Mouse (Mus musculus): Measurements from ENCODE around the gene Ankrd33. TPM values are rescaled to one million over a fixed set of nuclear protein-coding genes. Genes with fewer than 3 reads are reported as not detected.

The Ankrd33 gene
- total and polyA plus RNA-seq, 2 experiments from 2014 or later, result not detected

- TF ChIP-seq CTCF (IDR thresholded peaks at IDR 0.05; ENCODE audit: low read depth), result peak; percentile 60
- H3K27ac ChIP-seq, result no peak overlapping the region
- 59% methylated on average over 14 of the region's 14 CpGs for WGBS
- no peaks in the 10 kb centered on the region for H3K36me3 ChIP-seq (ENCODE audit: insufficient read depth, low read length)
- H3K9me3 ChIP-seq (ENCODE audit: low read length), result no peaks in the 10 kb centered on the region
- no peaks in the 10 kb centered on the region for H3K27me3 ChIP-seq (ENCODE audit: insufficient read depth, low read length)
- H3K9ac ChIP-seq (replicated peaks; ENCODE audit: low read length), result no peak overlapping the region
- H3K4me3 ChIP-seq (ENCODE audit: low read length), result no peak overlapping the region
- no peak overlapping the region for H3K4me2 ChIP-seq (ENCODE audit: low read depth, low read length)
- no peaks in the 10 kb centered on the region for H3K4me1 ChIP-seq (ENCODE audit: insufficient read depth, low read length)
- DNase-seq (ENCODE audit: low spot score), result peak; percentile 48
- no peak for ATAC-seq
Observed at GRCm38 (mm10) chr15:101118399-101119125, 3.0 kb downstream of the Ankrd33 start.

GRCm38 (mm10) chr15:101121411-101122289, 6.1 kb downstream of the Ankrd33 start:
- H3K27me3 ChIP-seq (ENCODE audit: insufficient read depth, low read length), result no peaks in the 10 kb centered on the region
- WGBS, result 73% methylated on average over 9 of the region's 9 CpGs
- ATAC-seq, result no peak
- no peaks in the 10 kb centered on the region for H3K36me3 ChIP-seq (ENCODE audit: insufficient read depth, low read length)
- H3K27ac ChIP-seq, result no peak overlapping the region
- no peak for DNase-seq (ENCODE audit: low spot score)
- no peaks in the 10 kb centered on the region for H3K4me1 ChIP-seq (ENCODE audit: insufficient read depth, low read length)
- no peak overlapping the region for H3K9ac ChIP-seq (replicated peaks; ENCODE audit: low read length)
- no peak overlapping the region for H3K4me3 ChIP-seq (ENCODE audit: low read length)
- H3K9me3 ChIP-seq (ENCODE audit: low read length), result no peaks in the 10 kb centered on the region
- H3K4me2 ChIP-seq (ENCODE audit: low read depth, low read length), result no peak overlapping the region
- TF ChIP-seq CTCF (IDR thresholded peaks at IDR 0.05; ENCODE audit: low read depth), result no peak

- Histone ChIP-seq H3K9me3 (ENCODE audit: low read length) (no peaks in the 10 kb centered on the region), H3K9ac (replicated peaks; ENCODE audit: low read length) (no peak overlapping the region), H3K4me2 (ENCODE audit: low read depth, low read length) (no peak overlapping the region), H3K27me3 (ENCODE audit: insufficient read depth, low read length) (no peaks in the 10 kb centered on the region), H3K27ac (no peak overlapping the region), H3K4me3 (ENCODE audit: low read length) (no peak overlapping the region), H3K36me3 (ENCODE audit: insufficient read depth, low read length) (no peaks in the 10 kb centered on the region), H3K4me1 (ENCODE audit: insufficient read depth, low read length) (no peaks in the 10 kb centered on the region)
- TF ChIP-seq CTCF (IDR thresholded peaks at IDR 0.05; ENCODE audit: low read depth), result 0 out of 2 replicates have a peak, but pooled peaks have one; percentile 4
- 42% methylated on average over 2 of the region's 2 CpGs for WGBS
- DNase-seq (ENCODE audit: low spot score), result no peak
- no peak for ATAC-seq
Observed at GRCm38 (mm10) chr15:101122290-101122589, 6.7 kb downstream of the Ankrd33 start.

GRCm38 (mm10) chr15:101123202-101123601, 7.6 kb downstream of the Ankrd33 start:
- Histone ChIP-seq H3K27me3 (ENCODE audit: insufficient read depth, low read length) (no peaks in the 10 kb centered on the region), H3K9ac (replicated peaks; ENCODE audit: low read length) (no peak overlapping the region), H3K4me1 (ENCODE audit: insufficient read depth, low read length) (no peaks in the 10 kb centered on the region), H3K36me3 (ENCODE audit: insufficient read depth, low read length) (no peaks in the 10 kb centered on the region), H3K9me3 (ENCODE audit: low read length) (no peaks in the 10 kb centered on the region), H3K4me3 (ENCODE audit: low read length) (no peak overlapping the region), H3K27ac (no peak overlapping the region), H3K4me2 (ENCODE audit: low read depth, low read length) (no peak overlapping the region)
- ATAC-seq (no peak), DNase-seq (ENCODE audit: low spot score) (no peak)
- no peak for TF ChIP-seq CTCF (IDR thresholded peaks at IDR 0.05; ENCODE audit: low read depth)
- 49% methylated on average over 4 of the region's 4 CpGs for WGBS

GRCm38 (mm10) chr15:101125561-101125960, 10.0 kb downstream of the Ankrd33 start:
- Histone ChIP-seq H3K4me2 (ENCODE audit: low read depth, low read length) (no peak overlapping the region), H3K27me3 (ENCODE audit: insufficient read depth, low read length) (peaks cover 8% of the 10 kb centered on the region), H3K9ac (replicated peaks; ENCODE audit: low read length) (no peak overlapping the region), H3K4me3 (ENCODE audit: low read length) (no peak overlapping the region), H3K36me3 (ENCODE audit: insufficient read depth, low read length) (no peaks in the 10 kb centered on the region), H3K4me1 (ENCODE audit: insufficient read depth, low read length) (peaks cover 4% of the 10 kb centered on the region), H3K27ac (no peak overlapping the region), H3K9me3 (ENCODE audit: low read length) (no peaks in the 10 kb centered on the region)
- ATAC-seq, result no peak
- WGBS, result 90% methylated on average over 6 of the region's 6 CpGs
- no peak for DNase-seq (ENCODE audit: low spot score)
- no peak for TF ChIP-seq CTCF (IDR thresholded peaks at IDR 0.05; ENCODE audit: low read depth)

GRCm38 (mm10) chr15:101126876-101127544, 11.5 kb downstream of the Ankrd33 start:
- H3K9ac ChIP-seq (replicated peaks; ENCODE audit: low read length), result no peak overlapping the region
- no peak overlapping the region for H3K27ac ChIP-seq
- no peak overlapping the region for H3K4me2 ChIP-seq (ENCODE audit: low read depth, low read length)
- H3K36me3 ChIP-seq (ENCODE audit: insufficient read depth, low read length), result no peaks in the 10 kb centered on the region
- no peak overlapping the region for H3K4me3 ChIP-seq (ENCODE audit: low read length)
- WGBS, result 77% methylated on average over 12 of the region's 12 CpGs
- ATAC-seq (no peak), DNase-seq (ENCODE audit: low spot score) (no peak)
- no peaks in the 10 kb centered on the region for H3K9me3 ChIP-seq (ENCODE audit: low read length)
- peaks cover 4% of the 10 kb centered on the region for H3K4me1 ChIP-seq (ENCODE audit: insufficient read depth, low read length)
- no peak for TF ChIP-seq CTCF (IDR thresholded peaks at IDR 0.05; ENCODE audit: low read depth)
- H3K27me3 ChIP-seq (ENCODE audit: insufficient read depth, low read length), result peaks cover 8% of the 10 kb centered on the region

All from hindbrain, postnatal 0 days (tissue).